Mouse (Mus musculus) hindbrain, embryonic 10.5 days (tissue): ENCODE measurements at regions not wholly inside any gene's neighbourhood (a gene's known extent, or its start where the extent isn't known, plus 50 kb on each side); places are given as distances from the start of the nearest gene placed in this dataset.

ENCODE experiments used
- DNase-seq: peaks from one replicate; pipeline ENCODE4 v3.0.0-alpha.2; 2017; ENCODE audit warnings: low spot score
- H3K27ac ChIP-seq: fragments of 300-500 bp; sonication (generic); 2 replicates; pipeline ENCODE4 v1.5.1; 2016; ENCODE audit warnings: mild to moderate bottlenecking, moderate library complexity
- H3K27me3 ChIP-seq: fragments of 300-500 bp; sonication (generic); 2 replicates; pipeline ENCODE4 v1.6.1; 2016; ENCODE audit warnings: mild to moderate bottlenecking; ENCODE audit not compliant: poor library complexity, insufficient read depth, severe bottlenecking
- H3K36me3 ChIP-seq: fragments of 300-500 bp; sonication (generic); 2 replicates; pipeline ENCODE4 v1.6.1; 2016; ENCODE audit warnings: mild to moderate bottlenecking, moderate library complexity
- H3K4me1 ChIP-seq: fragments of 300-500 bp; sonication (generic); replicated peaks from 2 replicates; pipeline ENCODE4 v1.6.1; 2016; ENCODE audit warnings: mild to moderate bottlenecking
- H3K4me3 ChIP-seq: fragments of 300-500 bp; sonication (generic); 2 replicates; pipeline ENCODE4 v1.5.1; 2016; ENCODE audit warnings: mild to moderate bottlenecking, moderate library complexity
- H3K9me3 ChIP-seq: fragments of 300-500 bp; sonication (generic); 2 replicates; pipeline ENCODE4 v1.6.1; 2016; ENCODE audit warnings: mild to moderate bottlenecking, moderate library complexity
- WGBS: fragments of 180-500 bp; shearing (Covaris S2); methylation state at CpG from one replicate; pipeline ENCODE4 v1.1.7; 2016; 5-methylcytosine and 5-hydroxymethylcytosine counted together

- DNase-seq, result peak; percentile 65
- H3K36me3 ChIP-seq, result no peaks in the 10 kb centered on the region
- WGBS, result 3% methylated on average over 22 of the region's 22 CpGs
- H3K9me3 ChIP-seq, result no peaks in the 10 kb centered on the region
- H3K4me1 ChIP-seq, result peaks cover 41% of the 10 kb centered on the region
- peaks cover 43% of the 10 kb centered on the region for H3K27me3 ChIP-seq
- peak overlapping the region; percentile 87 for H3K27ac ChIP-seq
- H3K4me3 ChIP-seq, result peak overlapping the region; percentile 51
These were observed 227.7 kb upstream of the Sall1 start for GRCm38 (mm10) chr8:89271381-89272355.

- Histone ChIP-seq H3K4me3 (no peak overlapping the region), H3K27ac (no peak overlapping the region), H3K36me3 (no peaks in the 10 kb centered on the region), H3K4me1 (peaks cover 41% of the 10 kb centered on the region), H3K9me3 (peaks cover 7% of the 10 kb centered on the region; the same call in 1 of the 2 replicates), H3K27me3 (peaks cover 41% of the 10 kb centered on the region)
- 18% methylated on average over 1 of the region's 1 CpGs for WGBS
- no peak for DNase-seq
These were observed 226.0 kb upstream of the Sall1 start for GRCm38 (mm10) chr8:89270001-89270400.

- 84% methylated on average over 15 of the region's 15 CpGs for WGBS
- no peak overlapping the region for H3K4me3 ChIP-seq
- no peaks in the 10 kb centered on the region for H3K36me3 ChIP-seq
- no peak overlapping the region for H3K27ac ChIP-seq
- DNase-seq, result no peak
- peaks cover 10% of the 10 kb centered on the region; the same call in 1 of the 2 replicates for H3K9me3 ChIP-seq
- H3K27me3 ChIP-seq, result peaks cover 13% of the 10 kb centered on the region
- no peaks in the 10 kb centered on the region for H3K4me1 ChIP-seq
These were observed 217.3 kb upstream of the Sall1 start for GRCm38 (mm10) chr8:89261163-89261812.

GRCm38 (mm10) chr8:89259881-89260280 is 215.9 kb upstream of the Sall1 start:
- 86% methylated on average over 5 of the region's 5 CpGs for WGBS
- no peak overlapping the region for H3K4me3 ChIP-seq
- H3K27ac ChIP-seq, result no peak overlapping the region
- no peak for DNase-seq
- H3K9me3 ChIP-seq, result peaks cover 1% of the 10 kb centered on the region; the same call in 1 of the 2 replicates
- H3K4me1 ChIP-seq, result no peaks in the 10 kb centered on the region
- H3K36me3 ChIP-seq, result no peaks in the 10 kb centered on the region
- peaks cover 13% of the 10 kb centered on the region for H3K27me3 ChIP-seq

GRCm38 (mm10) chr8:89246342-89246741 is 202.4 kb upstream of the Sall1 start:
- WGBS, result 81% methylated on average over 4 of the region's 4 CpGs
- Histone ChIP-seq H3K4me3 (no peak overlapping the region), H3K4me1 (peaks cover 25% of the 10 kb centered on the region), H3K36me3 (no peaks in the 10 kb centered on the region), H3K9me3 (no peaks in the 10 kb centered on the region), H3K27me3 (peaks cover 96% of the 10 kb centered on the region), H3K27ac (no peak overlapping the region)
- DNase-seq, result no peak

- H3K27me3 ChIP-seq, result peaks cover 100% of the 10 kb centered on the region
- peak overlapping the region; percentile 34 for H3K4me3 ChIP-seq
These were observed 201.3 kb upstream of the Sall1 start for GRCm38 (mm10) chr8:89245131-89245751.

GRCm38 (mm10) chr8:89241686-89242085 is 197.7 kb upstream of the Sall1 start:
- H3K27ac ChIP-seq, result no peak overlapping the region
- H3K4me3 ChIP-seq, result no peak overlapping the region
- no peaks in the 10 kb centered on the region for H3K36me3 ChIP-seq
- WGBS, result 44% methylated on average over 5 of the region's 5 CpGs
- no peaks in the 10 kb centered on the region for H3K9me3 ChIP-seq
- peaks cover 25% of the 10 kb centered on the region for H3K4me1 ChIP-seq
- peaks cover 84% of the 10 kb centered on the region for H3K27me3 ChIP-seq
- DNase-seq, result no peak

More at GRCm38 (mm10) chr8:89245131-89245751, 201.3 kb upstream of the Sall1 start:
- peaks cover 25% of the 10 kb centered on the region for H3K4me1 ChIP-seq
- no peaks in the 10 kb centered on the region for H3K36me3 ChIP-seq
- WGBS, result 18% methylated on average over 25 of the region's 25 CpGs
- DNase-seq, result peak; percentile 74
- no peaks in the 10 kb centered on the region for H3K9me3 ChIP-seq
- peak overlapping the region; percentile 87 for H3K27ac ChIP-seq

- WGBS, result 91% methylated on average over 2 of the region's 2 CpGs
- no peak overlapping the region for H3K27ac ChIP-seq
- no peaks in the 10 kb centered on the region for H3K36me3 ChIP-seq
- no peak overlapping the region for H3K4me3 ChIP-seq
- peaks cover 14% of the 10 kb centered on the region for H3K4me1 ChIP-seq
- H3K27me3 ChIP-seq, result peaks cover 64% of the 10 kb centered on the region
- H3K9me3 ChIP-seq, result no peaks in the 10 kb centered on the region
- no peak for DNase-seq
These were observed 195.7 kb upstream of the Sall1 start for GRCm38 (mm10) chr8:89239626-89240025.

GRCm38 (mm10) chr8:89234041-89234440 is 190.1 kb upstream of the Sall1 start:
- H3K27ac ChIP-seq, result no peak overlapping the region
- H3K36me3 ChIP-seq, result no peaks in the 10 kb centered on the region
- no peak overlapping the region for H3K4me3 ChIP-seq
- peaks cover 14% of the 10 kb centered on the region for H3K27me3 ChIP-seq
- no peaks in the 10 kb centered on the region for H3K9me3 ChIP-seq
- no peak for DNase-seq
- no peaks in the 10 kb centered on the region for H3K4me1 ChIP-seq

- Histone ChIP-seq H3K4me3 (no peak overlapping the region), H3K27ac (no peak overlapping the region), H3K36me3 (no peaks in the 10 kb centered on the region), H3K9me3 (no peaks in the 10 kb centered on the region), H3K4me1 (no peaks in the 10 kb centered on the region), H3K27me3 (peaks cover 5% of the 10 kb centered on the region; the same call in 1 of the 2 replicates)
- 83% methylated on average over 1 of the region's 1 CpGs for WGBS
- no peak for DNase-seq
These were observed 188.4 kb upstream of the Sall1 start for GRCm38 (mm10) chr8:89232318-89232717.

GRCm38 (mm10) chr8:89229144-89229543 is 185.2 kb upstream of the Sall1 start:
- Histone ChIP-seq H3K27me3 (peaks cover 2% of the 10 kb centered on the region; the same call in 1 of the 2 replicates), H3K4me1 (no peaks in the 10 kb centered on the region), H3K36me3 (no peaks in the 10 kb centered on the region), H3K27ac (no peak overlapping the region), H3K9me3 (no peaks in the 10 kb centered on the region), H3K4me3 (no peak overlapping the region)
- no peak for DNase-seq
- 89% methylated on average over 3 of the region's 3 CpGs for WGBS

- Histone ChIP-seq H3K9me3 (no peaks in the 10 kb centered on the region), H3K27me3 (no peaks in the 10 kb centered on the region), H3K4me1 (no peaks in the 10 kb centered on the region), H3K27ac (no peak overlapping the region), H3K36me3 (no peaks in the 10 kb centered on the region), H3K4me3 (no peak overlapping the region)
- no peak for DNase-seq
- 81% methylated on average over 7 of the region's 7 CpGs for WGBS
These were observed 176.9 kb upstream of the Sall1 start for GRCm38 (mm10) chr8:89220870-89221269.
